Mouse (Mus musculus): ENCODE data around the gene Tgds. TPM values are rescaled to one million over a fixed set of nuclear protein-coding genes. Genes with fewer than 3 reads are reported as not detected.
"Not testable (repeated sequence)": the region's sequence is repeated elsewhere in the genome, so short reads cannot be mapped to it uniquely, and the experiment has no call there.

Tgds gene
- total RNA-seq (2021), result 10 to 100 TPM in 1 of 2 experiments, 1 to 10 TPM in 1; 8.3 to 15.1 TPM
- long read RNA-seq, experiment 1, transcript Tgds-201 (12 exons, 1,682 nt), result major isoform, 6 of 10 reads
- long read RNA-seq, experiment 1, partial matches to known transcripts, result 1 of 10 reads
- long read RNA-seq, experiment 1, other reads (novel, unspliced or antisense), result 3 of 10 reads
- long read RNA-seq, experiment 2, partial matches to known transcripts, result 0 of 7 reads
- long read RNA-seq, experiment 2, other reads (novel, unspliced or antisense), result 3 of 7 reads

DNA sequence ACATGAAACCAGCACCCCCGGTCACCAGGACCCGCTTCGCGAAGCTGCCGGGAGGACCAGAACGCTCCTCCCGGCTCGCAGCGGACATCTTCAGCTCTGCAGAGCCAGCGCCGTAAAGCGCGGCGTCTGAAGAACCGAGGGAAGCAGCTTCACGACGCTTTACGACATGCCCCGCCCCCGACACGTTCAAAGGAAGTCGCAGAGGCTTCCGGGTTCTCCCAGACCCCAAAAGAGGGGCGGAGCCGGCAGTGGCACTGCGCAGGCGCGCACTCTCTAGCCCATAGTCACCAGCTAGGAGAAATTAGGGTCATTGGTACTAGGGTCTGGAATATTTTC, at the start of gene Tgds:
Gene Tgds, minus strand, starts transcription at position 114 of the 336 bp plus-strand sequence.
- no peak for TF ChIP-seq CTCF (conservative IDR thresholded peaks at IDR 0.05)
- DNase-seq (ENCODE audit: low spot score in 2 of 2), result peak; percentile 98 to 99
- peak within 1 kb of the TSS; percentile 92 for H3K4me3 ChIP-seq
- peak within 1 kb of the TSS; percentile 94 for H3K27ac ChIP-seq

DNA sequence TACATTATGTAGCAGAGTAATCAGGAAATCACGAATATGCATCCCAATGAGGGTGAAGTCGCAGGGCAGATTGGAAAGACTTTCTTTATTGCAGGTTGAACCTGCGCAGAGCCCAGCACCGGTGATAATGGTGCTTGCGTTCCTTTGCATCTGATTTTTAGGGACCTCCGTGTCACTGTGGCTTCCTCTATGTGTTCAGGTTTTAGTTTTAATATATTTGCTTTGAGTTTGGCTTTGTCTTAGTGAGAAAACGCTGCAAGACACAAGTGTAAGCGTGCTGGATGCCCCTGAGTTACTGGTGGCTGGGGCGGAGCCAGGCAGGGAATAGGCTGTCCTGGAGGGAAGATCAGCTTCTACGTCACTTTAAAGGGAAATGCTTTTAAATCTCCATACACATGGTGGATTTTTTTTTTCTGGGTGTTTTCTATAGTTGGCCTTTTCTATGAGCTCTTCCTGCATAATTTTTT, 48.2 kb upstream of the Tgds start:
- TF ChIP-seq CTCF (conservative IDR thresholded peaks at IDR 0.05), result no peak
- Histone ChIP-seq H3K27ac (peak overlapping the region; percentile 32; the same call in 1 of the 2 replicates), H3K4me3 (peak overlapping the region; percentile 69)
- DNase-seq (ENCODE audit: low spot score in 2 of 2), result peak; percentile 29 to 35

DNA sequence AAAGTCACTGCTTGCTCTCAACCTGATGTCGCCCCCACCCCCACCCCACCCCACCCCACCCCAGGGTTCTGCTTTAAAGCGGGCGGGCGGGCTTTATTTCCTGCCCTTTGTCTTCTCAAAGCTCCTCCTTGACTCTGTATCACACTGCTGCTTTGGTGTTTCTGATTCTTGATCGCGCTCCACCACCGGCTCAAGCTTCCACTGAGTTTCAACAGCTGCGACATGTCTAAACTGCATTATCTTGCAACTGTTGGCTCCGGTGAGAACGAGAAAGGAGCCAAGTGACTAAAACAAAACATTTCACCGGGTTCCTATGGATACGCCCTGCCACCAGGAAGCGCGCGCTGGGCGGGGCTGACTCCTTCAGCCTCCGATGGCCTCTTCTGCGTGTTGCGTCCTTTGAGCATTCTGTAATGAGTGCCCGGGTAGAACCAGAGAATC, 47.6 kb upstream of the Tgds start:
- no peak for TF ChIP-seq CTCF (conservative IDR thresholded peaks at IDR 0.05)
- H3K4me3 ChIP-seq, result peak overlapping the region; percentile 69
- H3K27ac ChIP-seq, result peak overlapping the region; percentile 32; the same call in 1 of the 2 replicates
- DNase-seq (ENCODE audit: low spot score in 2 of 2), result no peak

DNA sequence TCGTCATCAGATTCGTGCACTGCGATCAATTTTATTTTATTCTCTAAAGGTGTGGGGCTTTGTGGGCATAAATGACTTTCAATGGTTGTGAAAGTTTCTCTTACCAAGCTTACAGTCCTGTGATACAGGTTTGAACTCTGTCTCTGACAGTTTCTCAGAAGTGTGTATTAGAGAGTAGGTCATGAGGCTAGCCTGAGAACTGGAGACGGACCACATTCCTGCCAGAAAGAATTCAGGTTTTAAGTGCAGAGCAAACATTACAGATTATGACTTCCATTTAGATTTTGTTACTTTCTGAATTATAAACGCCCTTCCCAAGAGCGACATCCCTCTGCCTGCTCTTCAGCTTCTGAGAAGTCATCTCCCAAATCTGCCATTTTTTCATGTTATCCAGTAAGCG, 47.1 kb upstream of the Tgds start:
- no peak for TF ChIP-seq CTCF (conservative IDR thresholded peaks at IDR 0.05)
- no peak overlapping the region for H3K27ac ChIP-seq
- DNase-seq (ENCODE audit: low spot score in 2 of 2), result no peak

DNA sequence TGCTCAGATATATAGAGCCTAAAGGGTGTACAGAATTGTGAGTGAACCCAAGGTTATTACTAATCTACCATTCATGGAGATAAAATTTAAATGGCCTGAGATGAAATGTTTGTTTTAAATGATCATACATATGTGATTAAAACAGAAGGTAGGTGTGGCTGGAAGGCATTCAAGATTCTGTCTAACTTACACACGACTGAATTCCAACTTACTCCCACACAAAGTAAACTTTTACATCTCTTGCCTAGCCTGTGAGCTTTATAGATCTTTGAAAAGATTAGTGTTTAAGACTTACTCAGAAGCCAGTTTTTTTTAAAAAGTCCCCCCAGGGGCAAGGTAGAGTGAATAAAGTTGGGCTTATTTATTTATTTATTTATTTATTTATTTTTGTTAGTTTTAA, 46.7 kb upstream of the Tgds start:
- TF ChIP-seq CTCF (conservative IDR thresholded peaks at IDR 0.05), result no peak
- Histone ChIP-seq H3K4me3 (no peak overlapping the region), H3K27ac (no peak overlapping the region)
- DNase-seq (ENCODE audit: low spot score in 2 of 2), result no peak

More for the DNA sequence above, 47.1 kb upstream of the Tgds start:
- H3K4me3 ChIP-seq, result peak overlapping the region; percentile 69

DNA sequence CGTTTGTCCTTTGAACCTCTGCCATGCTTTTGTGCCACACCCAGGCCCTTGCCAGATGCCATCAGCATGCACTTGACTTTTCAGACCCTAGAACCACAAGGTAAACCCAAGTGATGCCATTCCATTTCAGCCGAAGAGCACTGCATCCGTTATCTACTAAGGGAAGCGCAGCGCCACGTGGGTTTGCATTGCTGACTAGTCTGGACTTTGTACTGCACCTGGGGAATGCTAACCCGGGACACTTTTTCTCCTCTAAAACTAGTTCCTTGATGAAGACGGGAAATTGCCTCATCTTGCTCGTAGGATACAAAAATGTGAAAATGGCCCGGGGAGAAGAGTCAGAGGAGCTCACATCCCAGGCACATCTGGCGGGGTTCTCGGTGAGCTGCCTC, 43.1 kb upstream of the Tgds start:
- TF ChIP-seq CTCF (conservative IDR thresholded peaks at IDR 0.05), result no peak
- no peak for DNase-seq (ENCODE audit: low spot score in 2 of 2)
- H3K27ac ChIP-seq, result no peak overlapping the region
- no peak overlapping the region for H3K4me3 ChIP-seq

DNA sequence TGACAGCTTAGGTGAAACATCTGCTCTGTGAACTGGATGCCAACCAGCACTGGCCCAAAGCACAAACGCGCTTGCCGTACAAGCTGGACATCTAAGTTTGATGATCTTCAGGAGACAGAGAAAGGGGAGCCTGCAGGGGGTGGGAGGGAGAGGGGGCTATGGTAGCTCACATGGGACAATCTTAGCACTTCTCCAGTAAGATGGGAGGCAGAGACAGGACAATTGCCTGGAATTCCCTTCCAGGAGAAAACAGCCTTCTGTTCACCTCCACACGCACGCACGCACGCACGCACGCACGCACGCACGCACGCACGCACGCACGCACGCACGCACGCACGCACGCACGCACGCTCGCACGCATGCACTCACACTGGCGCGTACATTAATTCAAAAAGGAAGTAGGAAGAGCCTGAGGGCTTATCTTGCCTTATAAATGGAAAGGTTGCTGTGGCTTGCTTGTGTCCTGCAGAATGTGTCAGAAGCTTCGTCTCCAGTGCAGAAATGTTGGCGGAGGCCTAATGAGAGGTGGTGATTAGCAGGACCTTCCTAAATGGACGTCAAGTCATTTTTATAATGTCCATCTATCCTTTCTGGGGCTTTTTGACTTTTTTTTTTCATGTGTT, 42.6 kb upstream of the Tgds start:
- DNase-seq (ENCODE audit: low spot score in 2 of 2), result no peak
- no peak for TF ChIP-seq CTCF (conservative IDR thresholded peaks at IDR 0.05)
- Histone ChIP-seq H3K4me3 (no peak overlapping the region), H3K27ac (no peak overlapping the region)

DNA sequence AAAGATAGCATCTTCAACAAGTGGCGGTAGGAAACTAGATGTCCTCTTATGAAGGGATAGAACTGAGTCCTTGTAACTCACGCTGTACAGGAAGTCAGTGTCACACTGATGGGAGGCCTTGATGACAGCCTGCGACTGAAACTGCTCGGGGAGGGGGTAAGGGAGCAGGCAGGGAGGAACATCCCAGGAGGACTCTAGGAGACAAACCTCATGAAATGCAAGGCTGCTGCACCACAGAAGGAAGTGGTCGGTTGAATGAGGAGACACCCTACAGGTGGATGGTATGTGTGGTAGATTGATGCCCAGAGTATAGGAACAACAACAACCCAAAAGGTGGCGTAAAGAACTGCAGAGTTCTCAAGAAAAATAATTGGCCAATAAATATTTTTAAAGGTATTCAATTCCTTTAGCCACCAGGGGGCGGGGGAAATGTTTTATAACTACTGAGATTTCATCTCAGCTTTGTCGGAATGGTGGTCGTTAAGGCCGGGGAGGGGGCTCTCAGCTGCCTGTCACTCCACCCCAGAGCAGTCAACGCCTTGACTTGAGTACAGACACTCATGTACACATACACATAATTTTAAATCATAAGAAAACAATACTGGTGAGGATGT, 41.1 kb upstream of the Tgds start:
- no peak for DNase-seq (ENCODE audit: low spot score in 2 of 2)
- peak; percentile 63 for TF ChIP-seq CTCF (conservative IDR thresholded peaks at IDR 0.05)
- no peak overlapping the region for H3K4me3 ChIP-seq
- H3K27ac ChIP-seq, result no peak overlapping the region

DNA sequence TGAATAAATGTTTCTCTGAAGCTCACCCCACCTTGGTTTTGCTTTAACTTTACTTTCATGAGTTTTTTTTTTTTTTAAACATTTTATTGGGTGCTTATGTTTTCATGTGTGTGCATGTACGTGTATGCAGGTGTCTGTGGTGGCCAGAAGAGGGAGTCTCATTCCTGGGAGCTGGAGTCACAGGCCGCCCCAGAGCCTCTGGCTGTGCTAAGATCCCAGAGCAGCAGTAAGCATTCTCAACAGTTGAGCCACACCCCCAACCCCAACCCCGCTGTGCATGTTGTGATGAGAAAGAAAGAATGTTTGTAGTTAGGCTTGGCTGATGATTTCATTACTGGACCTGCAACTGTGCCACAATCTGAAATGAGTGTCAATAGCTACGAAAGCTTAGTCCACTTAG, 36.2 kb upstream of the Tgds start:
- Histone ChIP-seq H3K4me3 (no peak overlapping the region), H3K27ac (no peak overlapping the region)
- DNase-seq (ENCODE audit: low spot score in 2 of 2), result no peak
- 0 out of 2 replicates have a peak, but pooled peaks have one; percentile 17 for TF ChIP-seq CTCF (conservative IDR thresholded peaks at IDR 0.05)

DNA sequence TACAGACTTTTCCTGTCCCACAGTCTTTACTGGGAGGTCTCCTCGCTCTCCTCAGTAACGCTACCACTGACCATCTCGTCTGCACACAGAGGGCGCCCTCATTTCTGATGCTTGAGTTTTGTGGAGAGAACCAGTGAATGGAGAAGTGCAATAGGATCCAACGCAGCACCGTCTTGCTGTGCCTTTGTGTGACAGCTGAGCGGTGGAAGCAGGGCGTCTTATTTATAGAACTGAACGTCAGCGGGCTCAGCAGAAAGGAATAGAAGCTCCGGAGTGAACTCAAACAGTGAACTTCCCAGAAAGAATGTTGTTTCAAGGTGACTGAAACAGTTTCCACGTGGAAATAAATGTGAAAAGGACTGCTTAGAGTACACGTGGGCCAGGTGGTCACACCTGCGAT, 30.1 kb upstream of the Tgds start:
- DNase-seq (ENCODE audit: low spot score in 2 of 2), result peak in 1 of 2 experiments; percentile 23
- Histone ChIP-seq H3K4me3 (no peak overlapping the region), H3K27ac (no peak overlapping the region)
- no peak for TF ChIP-seq CTCF (conservative IDR thresholded peaks at IDR 0.05)

DNA sequence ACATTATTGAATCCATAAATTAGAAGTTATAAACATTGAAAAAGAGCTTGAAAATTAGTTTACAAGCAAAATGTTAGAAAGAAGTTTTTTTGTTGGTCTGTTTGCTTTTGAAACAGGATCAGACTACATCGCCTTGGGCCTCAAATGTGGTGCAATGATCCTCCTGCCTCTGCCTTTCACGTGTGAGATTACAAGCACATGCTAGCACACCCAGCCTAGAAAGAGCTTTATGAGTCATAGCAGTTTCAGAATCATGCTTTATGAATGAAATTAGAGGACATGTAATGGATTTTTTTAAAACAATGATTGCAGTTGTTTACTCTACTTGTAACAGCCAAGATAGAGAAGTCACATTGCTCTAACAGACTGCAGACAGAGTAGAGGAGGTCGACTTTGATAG, 29.2 kb upstream of the Tgds start:
- DNase-seq (ENCODE audit: low spot score in 2 of 2), result no peak
- Histone ChIP-seq H3K27ac (no peak overlapping the region), H3K4me3 (no peak overlapping the region)
- no peak for TF ChIP-seq CTCF (conservative IDR thresholded peaks at IDR 0.05)

DNA sequence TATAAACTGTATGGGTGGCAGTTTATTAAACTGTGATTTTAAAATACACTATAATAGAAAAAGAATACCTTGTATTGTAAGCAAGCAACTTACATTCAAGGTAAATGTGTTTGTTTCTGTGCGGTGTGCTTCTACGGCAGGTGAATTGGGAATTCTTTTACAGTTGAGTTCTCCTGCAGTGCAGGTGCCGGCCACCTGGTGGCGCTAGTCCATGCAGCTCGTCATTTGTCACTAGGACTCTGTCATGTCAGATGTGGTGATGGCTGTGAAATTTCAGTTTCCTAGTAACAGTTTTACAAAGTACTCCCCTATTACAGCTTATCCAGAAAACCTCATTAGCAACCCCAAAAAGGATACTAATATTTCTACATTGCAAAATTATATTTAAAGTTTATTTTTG, 24.6 kb upstream of the Tgds start:
- H3K4me3 ChIP-seq, result no peak overlapping the region
- no peak overlapping the region for H3K27ac ChIP-seq
- peak; percentile 40 to 74 for DNase-seq (ENCODE audit: low spot score in 2 of 2)
- peak; percentile 100 for TF ChIP-seq CTCF (conservative IDR thresholded peaks at IDR 0.05)

DNA sequence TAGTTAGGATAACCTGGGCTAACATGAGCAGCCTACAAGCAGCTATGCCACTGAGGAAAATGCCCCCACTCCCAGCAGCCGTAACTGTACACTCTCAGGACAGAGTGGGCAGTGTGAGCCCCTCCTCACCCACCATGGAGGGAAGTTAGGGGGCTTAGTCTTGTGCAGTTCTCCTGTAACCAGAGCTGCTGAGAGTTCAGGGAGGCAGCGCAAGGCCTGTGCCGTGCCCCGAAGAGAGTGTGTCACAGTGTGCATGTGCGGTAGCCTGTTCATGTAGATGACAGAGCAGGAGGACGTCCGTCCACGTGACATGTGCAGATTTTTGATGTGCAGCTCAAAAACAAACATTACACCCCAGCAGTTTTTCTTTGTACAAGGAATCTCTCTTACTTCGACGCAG, 24.2 kb upstream of the Tgds start:
- TF ChIP-seq CTCF (conservative IDR thresholded peaks at IDR 0.05), result no peak
- no peak overlapping the region for H3K27ac ChIP-seq
- no peak overlapping the region for H3K4me3 ChIP-seq
- DNase-seq (ENCODE audit: low spot score in 2 of 2), result no peak

DNA sequence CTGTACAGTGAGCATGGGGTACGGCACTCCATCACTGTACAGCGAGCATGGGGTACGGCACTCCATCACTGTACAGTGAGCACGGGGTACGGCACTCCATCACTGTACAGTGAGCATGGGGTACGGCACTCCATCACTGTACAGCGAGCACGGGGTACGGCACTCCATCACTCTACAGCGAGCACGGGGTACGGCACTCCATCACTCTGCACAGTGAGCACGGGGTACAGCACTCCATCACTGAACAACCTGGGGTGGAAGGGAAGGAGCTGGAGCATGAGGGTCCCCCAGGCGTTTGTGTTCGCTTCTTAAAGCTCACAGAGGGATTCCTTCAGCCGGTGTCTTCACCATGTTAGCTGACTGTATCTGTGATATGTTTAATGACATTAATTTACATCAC, 23.5 kb upstream of the Tgds start:
- not testable (repeated sequence) for H3K4me3 ChIP-seq; DNase-seq (ENCODE audit: low spot score in 2 of 2); H3K27ac ChIP-seq
